Mouse (Mus musculus) forebrain, embryonic 14.5 days (tissue): ENCODE measurements around the gene Cryba1. TPM values are rescaled to one million over a fixed set of nuclear protein-coding genes. Genes with fewer than 3 reads are reported as not detected.

Source experiments
- ATAC-seq: fragments of 200-750 bp; cut with Nextera tagmentation; 2 replicates; pipeline ENCODE4 v1.8.0; 2017; ENCODE audit warnings: mild to moderate bottlenecking, moderate library complexity
- DNase-seq: peaks from one replicate; pipeline ENCODE4 v3.0.0-alpha.2; 2015; ENCODE audit warnings: low spot score
- H3K27ac ChIP-seq: fragments of 300-500 bp; sonication (generic); 2 replicates; pipeline ENCODE4 v1.5.1; 2014; ENCODE audit warnings: low read depth, mild to moderate bottlenecking, control low read depth, low read length, moderate library complexity
- H3K27me3 ChIP-seq: fragments of 300-500 bp; sonication (generic); replicated peaks from 2 replicates; pipeline ENCODE4 v1.6.1; 2014; ENCODE audit warnings: low read length, control low read depth, mixed read lengths; ENCODE audit not compliant: control insufficient read depth, insufficient read depth
- H3K36me3 ChIP-seq: fragments of 300-500 bp; sonication (generic); 2 replicates; pipeline ENCODE4 v1.6.1; 2014; ENCODE audit warnings: low read length, control low read depth; ENCODE audit not compliant: control insufficient read depth, insufficient read depth
- H3K4me1 ChIP-seq: fragments of 300-500 bp; sonication (generic); 2 replicates; pipeline ENCODE4 v1.6.1; 2014; ENCODE audit warnings: antibody characterized with exemption, low read length, control low read depth; ENCODE audit not compliant: control insufficient read depth, insufficient read depth
- H3K4me2 ChIP-seq: fragments of 300-500 bp; sonication (generic); 2 replicates; pipeline ENCODE4 v1.6.1; 2014; ENCODE audit warnings: mild to moderate bottlenecking, control low read depth, low read length
- H3K4me3 ChIP-seq: fragments of 300-500 bp; sonication (generic); 2 replicates; pipeline ENCODE4 v1.5.1; 2014; ENCODE audit warnings: low read depth, low read length, control low read depth
- H3K9ac ChIP-seq: fragments of 300-500 bp; sonication (generic); 2 replicates; pipeline ENCODE4 v1.6.1; 2014; ENCODE audit warnings: mild to moderate bottlenecking, low read length, control low read depth, moderate library complexity
- H3K9me3 ChIP-seq: fragments of 300-500 bp; sonication (generic); replicated peaks from 2 replicates; pipeline ENCODE4 v1.6.1; 2016; ENCODE audit warnings: low read length, control low read depth, mixed read lengths; ENCODE audit not compliant: control insufficient read depth
- WGBS: fragments of 180-500 bp; shearing (Covaris S2); extraction: QIAGEN DNeasy Blood & Tissue Kit; methylation state at CpG from one replicate; pipeline ENCODE4 v1.1.7; 2014; 5-methylcytosine and 5-hydroxymethylcytosine counted together
- polyA plus RNA-seq: library from polyadenylated mRNA; unstranded; fragments of >200 nt; fragmentation: Nextera tagmentation; extraction: Ambion mirVana; gene quantifications from 2 replicates; pipeline ENCODE4 v1.2.1, GENCODE M21; 2014

The Cryba1 gene
- polyA plus RNA-seq, 1 experiment from 2014 or later, result 1.0 TPM

DNA sequence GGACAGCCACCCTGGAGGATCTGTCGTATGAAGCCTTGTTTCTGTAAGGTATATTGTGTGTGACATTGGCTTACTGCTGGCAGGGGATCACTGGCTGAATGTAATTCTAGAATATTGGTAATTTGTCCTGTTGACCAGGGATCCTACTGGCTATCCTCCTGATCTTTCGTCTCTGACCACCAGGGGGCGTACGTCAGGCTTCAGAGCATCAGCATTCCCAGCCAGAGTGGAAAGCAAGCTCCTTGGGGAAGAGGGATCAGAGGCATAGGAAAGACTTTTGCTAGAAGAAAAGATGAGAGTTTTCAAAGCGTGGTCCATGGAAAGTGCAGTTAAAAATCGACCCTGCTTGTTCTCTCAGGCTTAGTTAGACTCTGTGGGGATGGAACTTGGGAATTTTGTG lies 12.2 kb upstream of the Cryba1 start:
- WGBS, result 3% methylated on average over 6 of the region's 6 CpGs
- Histone ChIP-seq H3K4me1 (no peaks in the 10 kb centered on the region), H3K4me2 (no peak overlapping the region), H3K9ac (no peak overlapping the region), H3K27ac (no peak overlapping the region), H3K36me3 (no peaks in the 10 kb centered on the region), H3K9me3 (no peaks in the 10 kb centered on the region), H3K4me3 (no peak overlapping the region), H3K27me3 (no peaks in the 10 kb centered on the region)
- ATAC-seq (no peak), DNase-seq (peak; percentile 91)

- DNase-seq (no peak), ATAC-seq (no peak)
- H3K4me1 ChIP-seq, result no peaks in the 10 kb centered on the region
- no peak overlapping the region for H3K4me3 ChIP-seq
- no peak overlapping the region for H3K9ac ChIP-seq
- no peak overlapping the region for H3K4me2 ChIP-seq
- no peaks in the 10 kb centered on the region for H3K27me3 ChIP-seq
- H3K36me3 ChIP-seq, result no peaks in the 10 kb centered on the region
- 50% methylated on average over 2 of the region's 2 CpGs for WGBS
- no peaks in the 10 kb centered on the region for H3K9me3 ChIP-seq
- no peak overlapping the region for H3K27ac ChIP-seq
These were observed 3.5 kb upstream of the Cryba1 start for GRCm38 (mm10) chr11:77728587-77728986.

DNA sequence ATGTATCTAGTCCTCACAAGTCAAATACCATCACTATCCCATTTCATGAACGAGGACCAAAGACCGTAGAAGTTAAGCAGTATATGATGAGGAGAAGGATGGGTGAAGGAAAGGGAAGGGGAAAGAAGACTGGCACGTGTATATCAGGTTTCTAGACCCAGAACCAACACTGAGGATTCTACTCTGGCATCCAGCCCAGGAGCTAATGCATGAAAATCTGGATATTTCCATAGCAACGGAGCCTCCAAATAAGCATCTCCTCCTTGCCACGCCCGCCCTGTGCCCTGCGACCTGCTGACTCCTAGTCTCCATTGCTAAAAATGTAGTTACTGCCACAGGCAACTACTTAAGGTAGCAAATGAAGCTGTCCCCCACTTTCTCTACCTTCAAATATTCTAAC lies 317 bp downstream of the Cryba1 start:
- no peak for ATAC-seq
- 85% methylated on average over 7 of the region's 7 CpGs for WGBS
- H3K4me2 ChIP-seq, result no peak overlapping the region
- peak; percentile 20 for DNase-seq
- no peaks in the 10 kb centered on the region for H3K27me3 ChIP-seq
- no peaks in the 10 kb centered on the region for H3K4me1 ChIP-seq
- no peak overlapping the region for H3K27ac ChIP-seq
- no peak overlapping the region for H3K4me3 ChIP-seq
- no peaks in the 10 kb centered on the region for H3K36me3 ChIP-seq
- H3K9ac ChIP-seq, result no peak overlapping the region
- H3K9me3 ChIP-seq, result no peaks in the 10 kb centered on the region

- 85% methylated on average over 4 of the region's 4 CpGs for WGBS
- DNase-seq (no peak), ATAC-seq (no peak)
- no peaks in the 10 kb centered on the region for H3K27me3 ChIP-seq
- no peaks in the 10 kb centered on the region for H3K9me3 ChIP-seq
- H3K36me3 ChIP-seq, result no peaks in the 10 kb centered on the region
- no peak overlapping the region for H3K4me2 ChIP-seq
- no peak overlapping the region for H3K4me3 ChIP-seq
- H3K9ac ChIP-seq, result no peak overlapping the region
- no peaks in the 10 kb centered on the region for H3K4me1 ChIP-seq
- no peak overlapping the region for H3K27ac ChIP-seq
These were observed 3.7 kb downstream of the Cryba1 start for GRCm38 (mm10) chr11:77721389-77721788.

GRCm38 (mm10) chr11:77719055-77719454 lies 6.0 kb downstream of the Cryba1 start:
- WGBS, result 100% methylated on average over 2 of the region's 2 CpGs

GRCm38 (mm10) chr11:77713736-77714135 lies 11.3 kb downstream of the Cryba1 start:
- no peak for DNase-seq
- no peak for ATAC-seq
- Histone ChIP-seq H3K36me3 (peaks cover 14% of the 10 kb centered on the region; the same call in 1 of the 2 replicates), H3K4me3 (no peak overlapping the region), H3K9me3 (no peaks in the 10 kb centered on the region), H3K27ac (no peak overlapping the region), H3K27me3 (no peaks in the 10 kb centered on the region), H3K9ac (no peak overlapping the region), H3K4me2 (no peak overlapping the region), H3K4me1 (no peaks in the 10 kb centered on the region)
- 96% methylated on average over 3 of the region's 3 CpGs for WGBS

More at GRCm38 (mm10) chr11:77719055-77719454, 6.0 kb downstream of the Cryba1 start:
- Histone ChIP-seq H3K36me3 (no peaks in the 10 kb centered on the region), H3K27me3 (no peaks in the 10 kb centered on the region), H3K27ac (no peak overlapping the region), H3K9ac (no peak overlapping the region), H3K9me3 (no peaks in the 10 kb centered on the region), H3K4me1 (no peaks in the 10 kb centered on the region), H3K4me3 (no peak overlapping the region), H3K4me2 (no peak overlapping the region)
- no peak for ATAC-seq
- DNase-seq, result no peak

- no peak for ATAC-seq
- no peaks in the 10 kb centered on the region for H3K4me1 ChIP-seq
- no peaks in the 10 kb centered on the region for H3K9me3 ChIP-seq
- H3K4me3 ChIP-seq, result no peak overlapping the region
- H3K4me2 ChIP-seq, result no peak overlapping the region
- WGBS, result 84% methylated on average over 3 of the region's 3 CpGs
- H3K27ac ChIP-seq, result no peak overlapping the region
- no peaks in the 10 kb centered on the region for H3K27me3 ChIP-seq
- peaks cover 29% of the 10 kb centered on the region for H3K36me3 ChIP-seq
- H3K9ac ChIP-seq, result no peak overlapping the region
- DNase-seq, result no peak
These were observed 16.0 kb downstream of the Cryba1 start for GRCm38 (mm10) chr11:77709039-77709438.

GRCm38 (mm10) chr11:77705920-77706319 lies 19.2 kb downstream of the Cryba1 start:
- H3K4me1 ChIP-seq, result no peaks in the 10 kb centered on the region
- H3K9ac ChIP-seq, result no peak overlapping the region
- ATAC-seq (no peak), DNase-seq (no peak)
- no peaks in the 10 kb centered on the region for H3K9me3 ChIP-seq
- no peak overlapping the region for H3K4me3 ChIP-seq
- peaks cover 27% of the 10 kb centered on the region for H3K36me3 ChIP-seq
- H3K4me2 ChIP-seq, result no peak overlapping the region
- no peak overlapping the region for H3K27ac ChIP-seq
- no peaks in the 10 kb centered on the region for H3K27me3 ChIP-seq
- 95% methylated on average over 3 of the region's 3 CpGs for WGBS

DNA sequence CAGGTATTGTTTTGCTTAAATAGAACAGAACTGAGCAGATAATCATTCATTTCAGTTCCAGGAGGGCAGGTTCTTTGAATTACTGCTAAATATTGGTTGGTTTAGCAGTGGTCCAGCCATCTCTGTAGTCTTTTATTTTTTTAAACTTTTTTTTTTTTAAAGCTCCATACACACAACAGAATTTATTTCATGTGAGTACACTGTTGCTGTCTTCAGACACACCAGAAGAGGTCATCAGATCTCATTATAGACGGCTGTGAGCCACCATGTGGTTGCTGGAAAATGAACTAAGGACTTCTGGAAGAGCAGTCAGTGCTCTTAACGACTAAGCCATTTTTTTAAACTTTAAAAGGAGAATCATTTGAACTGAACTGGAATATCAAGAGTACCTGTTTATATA lies 27.9 kb downstream of the Cryba1 start:
- H3K27ac ChIP-seq, result no peak overlapping the region
- H3K4me3 ChIP-seq, result no peak overlapping the region
- H3K9me3 ChIP-seq, result no peaks in the 10 kb centered on the region
- peaks cover 46% of the 10 kb centered on the region for H3K36me3 ChIP-seq
- H3K9ac ChIP-seq, result no peak overlapping the region
- no peak for ATAC-seq
- no peak overlapping the region for H3K4me2 ChIP-seq
- WGBS, result 64% methylated on average over 2 of the region's 2 CpGs
- no peaks in the 10 kb centered on the region for H3K27me3 ChIP-seq
- DNase-seq, result no peak
- H3K4me1 ChIP-seq, result no peaks in the 10 kb centered on the region
